Mouse (Mus musculus) C2C12 (cell line): ENCODE measurements around the gene Ddx59. TPM values are rescaled to one million over a fixed set of nuclear protein-coding genes. Genes with fewer than 3 reads are reported as not detected.

Experiments
- H3K27me3 ChIP-seq: one replicate; pipeline ENCODE4 v1.6.1; 2011; ENCODE audit not compliant: control insufficient read depth, insufficient read depth, insufficient read length
- H3K36me3 ChIP-seq: one replicate; pipeline ENCODE4 v1.6.1; 2011; ENCODE audit not compliant: control insufficient read depth, insufficient read depth
- H3K4me3 ChIP-seq: one replicate; pipeline ENCODE4 v1.5.1; 2011; ENCODE audit warnings: mild to moderate bottlenecking, control low read depth; ENCODE audit not compliant: poor library complexity, insufficient read depth, severe bottlenecking
- H3K79me2 ChIP-seq: one replicate; pipeline ENCODE4 v1.6.1; 2011; ENCODE audit not compliant: control insufficient read depth, insufficient read depth
- H3K79me3 ChIP-seq: one replicate; pipeline ENCODE4 v1.6.1; 2011; ENCODE audit warnings: low read depth, control low read depth
- H3ac ChIP-seq: one replicate; pipeline ENCODE3; 2011; ENCODE audit warnings: low read depth; ENCODE audit not compliant: control insufficient read depth, insufficient read length
- CEBPB ChIP-seq: IDR thresholded peaks from one replicate; pipeline ENCODE4 v1.6.1; 2011; ENCODE audit warnings: low read depth, mild to moderate bottlenecking, control low read depth, moderate library complexity
- CTCF ChIP-seq: IDR thresholded peaks from one replicate; pipeline ENCODE4 v1.5.1; 2011; ENCODE audit not compliant: control insufficient read depth, insufficient read depth, insufficient read length
- FOSL1 ChIP-seq: IDR thresholded peaks from one replicate; pipeline ENCODE4 v1.8.0; 2011; ENCODE audit warnings: mild to moderate bottlenecking, low read length; ENCODE audit not compliant: poor library complexity, insufficient read depth, severe bottlenecking
- MAX ChIP-seq: IDR thresholded peaks from one replicate; pipeline ENCODE4 v1.6.1; 2011; ENCODE audit warnings: mild to moderate bottlenecking, control low read depth
- MYOD1 ChIP-seq: IDR thresholded peaks from one replicate; pipeline ENCODE4 v1.6.1; 2011; ENCODE audit warnings: low read depth; ENCODE audit not compliant: control insufficient read depth, insufficient read length
- MYOG ChIP-seq: IDR thresholded peaks from one replicate; pipeline ENCODE4 v1.6.1; 2011; ENCODE audit not compliant: control insufficient read depth, insufficient read length; ENCODE audit errors: extremely low read depth
- USF1 ChIP-seq: IDR thresholded peaks from one replicate; pipeline ENCODE4 v1.6.1; 2011; ENCODE audit warnings: low read depth, mild to moderate bottlenecking, control low read depth, moderate library complexity
- polyA plus RNA-seq: library from polyadenylated mRNA; unstranded; fragments of >200 nt; fragmentation: generic; extraction: Trizol; gene quantifications from one replicate; pipeline ENCODE4 v1.2.1, GENCODE M21; 2012; ENCODE audit warnings: missing spikeins

The Ddx59 gene
- polyA plus RNA-seq, 1 experiment, result 6.0 TPM

DNA sequence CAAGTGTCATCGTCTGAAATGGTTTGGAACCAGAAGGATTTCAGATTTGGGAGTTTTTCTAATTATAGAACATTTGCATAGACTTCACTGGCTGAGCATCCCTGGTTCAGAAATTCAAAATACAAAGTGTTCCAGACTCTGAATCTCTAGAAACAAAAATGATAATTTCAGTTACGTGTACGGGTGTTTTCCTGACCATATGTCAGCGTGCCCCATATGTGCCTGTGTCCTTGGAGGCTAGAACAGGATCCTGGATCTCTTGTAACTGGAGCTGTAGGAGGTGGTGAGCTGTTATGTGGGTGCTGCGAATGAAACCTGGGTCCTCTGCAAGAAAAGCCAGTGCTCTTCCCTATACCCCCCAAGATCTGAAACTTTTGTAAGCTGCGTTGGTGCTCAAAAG, 3.3 kb downstream of the Ddx59 start:
- Histone ChIP-seq H3K27me3 (no peaks in the 10 kb centered on the region), H3ac (no peak overlapping the region), H3K4me3 (no peak overlapping the region), H3K79me3 (peaks cover 2% of the 10 kb centered on the region), H3K79me2 (peaks cover 7% of the 10 kb centered on the region), H3K36me3 (no peaks in the 10 kb centered on the region)
- TF ChIP-seq MYOG (no peak), CTCF (no peak), MYOD1 (no peak), USF1 (no peak), CEBPB (no peak), FOSL1 (no peak), MAX (no peak)

DNA sequence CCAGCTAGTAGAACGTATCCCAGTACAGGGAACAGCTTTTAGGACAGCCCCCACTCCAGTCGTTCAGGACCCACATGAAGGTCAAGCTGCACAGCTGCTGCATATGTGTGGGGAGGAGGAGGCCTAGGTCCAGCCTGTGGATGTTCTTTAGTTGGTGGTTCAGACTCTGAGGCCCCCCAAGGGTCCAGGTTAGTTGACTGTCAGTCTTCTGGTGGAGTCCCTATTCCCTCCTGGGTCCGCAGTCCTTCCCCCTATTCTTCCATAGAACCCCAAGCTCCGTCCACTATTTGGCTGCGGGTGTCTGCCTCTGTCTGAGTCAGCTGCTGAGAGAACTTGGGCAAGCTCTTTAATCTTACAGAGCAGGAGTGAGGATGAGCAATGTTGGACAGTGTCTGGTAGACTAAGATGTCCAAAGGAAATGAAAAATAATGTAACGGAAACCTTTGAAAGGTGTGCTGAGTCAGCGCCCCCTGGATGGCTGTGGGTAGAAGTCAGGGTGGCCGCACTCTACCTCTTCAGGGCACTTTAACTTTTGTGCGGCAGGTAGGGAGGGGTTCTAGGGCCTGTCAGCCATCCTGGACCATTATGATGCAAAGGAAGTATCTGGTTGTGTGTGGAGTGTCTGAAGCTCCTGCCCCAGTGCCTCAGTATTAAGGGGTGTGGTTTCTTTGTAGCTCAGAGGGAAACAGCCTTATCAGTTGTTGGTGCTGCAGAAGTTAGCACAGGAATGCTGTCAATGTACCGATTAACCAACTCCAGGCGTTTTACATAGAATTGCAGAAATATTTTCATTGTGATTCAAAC, 12.3 kb downstream of the Ddx59 start:
- Histone ChIP-seq H3K79me2 (no peaks in the 10 kb centered on the region), H3K36me3 (no peaks in the 10 kb centered on the region), H3K4me3 (no peak overlapping the region), H3K79me3 (no peaks in the 10 kb centered on the region), H3K27me3 (no peaks in the 10 kb centered on the region), H3ac (no peak overlapping the region)
- TF ChIP-seq MYOG (no peak), CEBPB (no peak), MYOD1 (no peak), CTCF (no peak), FOSL1 (no peak), USF1 (no peak), MAX (no peak)

DNA sequence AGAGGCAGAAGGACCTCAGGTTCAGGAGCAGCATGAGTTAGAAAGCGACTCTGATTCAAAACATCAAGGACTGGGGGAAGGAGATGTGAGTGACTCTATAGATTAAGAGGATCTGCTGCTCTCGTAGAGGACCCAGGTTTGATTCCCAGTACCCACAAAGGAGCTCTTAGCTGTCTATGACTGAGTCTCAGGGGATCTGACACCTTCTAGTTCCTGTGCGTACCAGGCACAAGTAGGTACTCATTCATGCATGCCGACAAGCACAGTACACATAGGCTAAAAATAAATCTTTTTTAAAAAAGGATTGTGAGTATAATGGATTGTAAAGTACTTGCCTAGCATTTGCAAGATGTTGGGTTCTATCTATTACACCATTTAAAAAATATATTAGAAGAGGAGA, 13.9 kb downstream of the Ddx59 start:
- TF ChIP-seq USF1, result no peak
- H3K79me2 ChIP-seq, result no peaks in the 10 kb centered on the region
- no peaks in the 10 kb centered on the region for H3K27me3 ChIP-seq
- H3ac ChIP-seq, result no peak overlapping the region
- no peak overlapping the region for H3K4me3 ChIP-seq
- no peaks in the 10 kb centered on the region for H3K36me3 ChIP-seq
- H3K79me3 ChIP-seq, result no peaks in the 10 kb centered on the region

DNA sequence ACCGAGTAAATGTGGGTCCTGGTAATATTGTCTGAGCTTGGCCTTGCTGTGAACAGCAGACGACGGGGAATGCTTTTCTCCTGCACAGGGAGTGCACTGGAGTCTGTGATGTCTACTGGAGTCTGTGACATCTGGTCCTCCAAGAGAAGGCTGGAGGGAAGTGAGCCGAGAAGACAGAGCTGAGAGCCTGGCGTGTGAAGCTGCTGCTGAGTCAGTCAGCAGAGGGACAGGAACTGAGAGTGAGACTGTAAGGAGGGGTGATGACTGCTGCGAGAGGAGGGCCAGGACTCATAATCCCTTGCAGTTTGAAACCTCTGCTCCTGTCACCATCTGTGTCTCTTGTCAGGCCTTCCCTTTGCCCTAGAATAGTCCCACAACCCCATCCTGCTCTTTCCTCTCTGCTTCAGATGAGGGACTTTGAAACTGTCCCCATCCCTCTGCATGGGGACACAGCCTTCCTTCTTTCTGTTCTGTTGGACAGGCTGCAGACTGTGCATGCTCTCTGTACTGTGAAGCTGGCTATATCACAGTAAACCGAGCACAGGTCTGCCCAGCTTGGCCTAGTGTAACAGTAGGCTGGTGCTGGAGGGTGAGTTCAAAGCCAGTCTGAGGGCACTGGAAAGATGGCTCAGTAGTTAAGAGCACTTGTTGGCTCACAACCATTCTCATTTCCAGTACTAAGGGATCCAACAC, 15.2 kb downstream of the Ddx59 start:
- TF ChIP-seq CTCF (no peak), FOSL1 (no peak), USF1 (no peak), MYOD1 (no peak), MAX (no peak), MYOG (no peak), CEBPB (no peak)
- no peak overlapping the region for H3ac ChIP-seq
- no peaks in the 10 kb centered on the region for H3K27me3 ChIP-seq
- no peaks in the 10 kb centered on the region for H3K79me2 ChIP-seq
- no peaks in the 10 kb centered on the region for H3K36me3 ChIP-seq
- no peaks in the 10 kb centered on the region for H3K79me3 ChIP-seq
- H3K4me3 ChIP-seq, result no peak overlapping the region

DNA sequence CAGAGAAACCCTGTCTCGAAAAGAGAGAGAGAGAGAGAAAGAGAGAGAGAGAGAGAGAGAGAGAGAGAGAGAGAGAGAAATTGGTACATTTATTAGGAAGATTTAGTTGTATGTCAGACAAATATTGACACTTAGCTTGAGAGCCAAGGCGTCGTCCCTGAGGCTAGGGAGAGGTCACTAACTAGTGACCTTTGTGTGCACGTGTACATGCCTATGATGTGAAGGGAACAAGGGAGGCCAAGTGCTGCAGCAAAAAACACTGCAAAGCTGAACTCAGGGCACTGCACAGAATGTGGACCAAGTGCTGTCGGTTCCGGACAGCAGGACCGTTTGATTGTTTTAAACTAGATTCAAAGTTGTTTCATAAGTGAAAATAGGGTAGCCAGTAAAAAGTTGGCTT, 25.7 kb downstream of the Ddx59 start:
- H3K27me3 ChIP-seq, result no peaks in the 10 kb centered on the region
- H3K79me3 ChIP-seq, result no peaks in the 10 kb centered on the region
- no peaks in the 10 kb centered on the region for H3K36me3 ChIP-seq
- no peak overlapping the region for H3ac ChIP-seq
- H3K4me3 ChIP-seq, result no peak overlapping the region
- H3K79me2 ChIP-seq, result no peaks in the 10 kb centered on the region
- TF ChIP-seq MAX, result no peak
- TF ChIP-seq MYOG, result no peak
- no peak for TF ChIP-seq MYOD1
- TF ChIP-seq CTCF, result no peak
- TF ChIP-seq FOSL1, result no peak
- no peak for TF ChIP-seq CEBPB
- no peak for TF ChIP-seq USF1

GRCm38 (mm10) chr1:136442809-136443208, 27.7 kb downstream of the Ddx59 start:
- Histone ChIP-seq H3ac (no peak overlapping the region), H3K36me3 (no peaks in the 10 kb centered on the region), H3K79me3 (no peaks in the 10 kb centered on the region), H3K27me3 (no peaks in the 10 kb centered on the region), H3K4me3 (no peak overlapping the region), H3K79me2 (no peaks in the 10 kb centered on the region)
- TF ChIP-seq CEBPB, result no peak
- TF ChIP-seq MYOG, result no peak
- no peak for TF ChIP-seq CTCF
- TF ChIP-seq MAX, result no peak
- no peak for TF ChIP-seq MYOD1
- no peak for TF ChIP-seq USF1
- no peak for TF ChIP-seq FOSL1
